Mouse (Mus musculus): ENCODE measurements around the gene Clba1. TPM values are rescaled to one million over a fixed set of nuclear protein-coding genes. Genes with fewer than 3 reads are reported as not detected.
A peak's percentile ranks its signal among the peaks of the same experiment; 100 is the strongest.

The Clba1 gene
- 0.69 TPM in 2 replicates for polyA plus RNA-seq (2015; fragmentation: Nextera tagmentation; extraction: Ambion mirVana)

GRCm38 (mm10) chr12:112808587-112809364 is at the start of gene Clba1:
Gene Clba1, plus strand, starts transcription at chr12:112808937.
- Histone ChIP-seq H3K4me1 (ENCODE audit: insufficient read depth) (peaks cover 11% of the 10 kb centered on the region), H3K9ac (replicated peaks) (peak within 1 kb of the TSS; percentile 65), H3K4me2 (ENCODE audit: low read depth, low read length) (peak within 1 kb of the TSS; percentile 97), H3K4me3 (ENCODE audit: low read depth, low read length) (peak within 1 kb of the TSS; percentile 65), H3K9me3 (ENCODE audit: low read length) (no peaks in the 10 kb centered on the region), H3K27ac (ENCODE audit: low read depth) (no peak within 1 kb of the TSS), H3K36me3 (replicated peaks; ENCODE audit: insufficient read depth, low read length) (no peaks in the 10 kb centered on the region), H3K27me3 (ENCODE audit: insufficient read depth, low read length) (peaks cover 27% of the 10 kb centered on the region; the same call in 1 of the 2 replicates)
- DNase-seq (peak; percentile 92), ATAC-seq (peak; percentile 93)
- peak; percentile 76 for TF ChIP-seq CTCF (IDR thresholded peaks at IDR 0.05; ENCODE audit: low read depth)
- no peak for TF ChIP-seq EP300 (IDR thresholded peaks at IDR 0.05; ENCODE audit: low read depth)
- WGBS (ENCODE audit: insufficient replicate concordance): 4% methylated on average over 44 of the region's 64 CpGs

GRCm38 (mm10) chr12:112759471-112759870 is 49.3 kb upstream of the Clba1 start:
- WGBS (ENCODE audit: insufficient replicate concordance): 84% methylated on average over 3 of the region's 3 CpGs
- H3K9ac ChIP-seq (replicated peaks): no peak overlapping the region
- peaks cover 19% of the 10 kb centered on the region for H3K4me1 ChIP-seq (ENCODE audit: insufficient read depth)
- DNase-seq: no peak
- TF ChIP-seq CTCF (IDR thresholded peaks at IDR 0.05; ENCODE audit: low read depth): no peak
- no peak for TF ChIP-seq EP300 (IDR thresholded peaks at IDR 0.05; ENCODE audit: low read depth)
- no peaks in the 10 kb centered on the region for H3K36me3 ChIP-seq (replicated peaks; ENCODE audit: insufficient read depth, low read length)
- no peak overlapping the region for H3K4me3 ChIP-seq (ENCODE audit: low read depth, low read length)
- no peaks in the 10 kb centered on the region for H3K27me3 ChIP-seq (ENCODE audit: insufficient read depth, low read length)
- H3K27ac ChIP-seq (ENCODE audit: low read depth): no peak overlapping the region
- H3K9me3 ChIP-seq (ENCODE audit: low read length): no peaks in the 10 kb centered on the region
- no peak overlapping the region for H3K4me2 ChIP-seq (ENCODE audit: low read depth, low read length)
- ATAC-seq: no peak

GRCm38 (mm10) chr12:112760154-112760926 is 48.4 kb upstream of the Clba1 start, which contains the start of gene Pld4:
Gene Pld4, plus strand, starts transcription at chr12:112760655.
- Histone ChIP-seq H3K4me1 (ENCODE audit: insufficient read depth) (peaks cover 19% of the 10 kb centered on the region), H3K4me2 (ENCODE audit: low read depth, low read length) (peak within 1 kb of the TSS; percentile 59), H3K4me3 (ENCODE audit: low read depth, low read length) (peak within 1 kb of the TSS; percentile 19), H3K36me3 (replicated peaks; ENCODE audit: insufficient read depth, low read length) (no peaks in the 10 kb centered on the region), H3K27me3 (ENCODE audit: insufficient read depth, low read length) (no peaks in the 10 kb centered on the region), H3K9me3 (ENCODE audit: low read length) (no peaks in the 10 kb centered on the region), H3K9ac (replicated peaks) (no peak within 1 kb of the TSS), H3K27ac (ENCODE audit: low read depth) (peak within 1 kb of the TSS; percentile 82)
- peak; percentile 54 for DNase-seq
- TF ChIP-seq CTCF (IDR thresholded peaks at IDR 0.05; ENCODE audit: low read depth) (peak; percentile 34), EP300 (IDR thresholded peaks at IDR 0.05; ENCODE audit: low read depth) (no peak)
- WGBS (ENCODE audit: insufficient replicate concordance): 25% methylated on average over 4 of the region's 4 CpGs
- ATAC-seq: peak; percentile 46

- Histone ChIP-seq H3K4me3 (ENCODE audit: low read depth, low read length) (peak overlapping the region; percentile 19), H3K27ac (ENCODE audit: low read depth) (peak overlapping the region; percentile 82), H3K9ac (replicated peaks) (no peak overlapping the region), H3K4me2 (ENCODE audit: low read depth, low read length) (peak overlapping the region; percentile 59), H3K27me3 (ENCODE audit: insufficient read depth, low read length) (no peaks in the 10 kb centered on the region), H3K9me3 (ENCODE audit: low read length) (no peaks in the 10 kb centered on the region), H3K4me1 (ENCODE audit: insufficient read depth) (peaks cover 14% of the 10 kb centered on the region), H3K36me3 (replicated peaks; ENCODE audit: insufficient read depth, low read length) (no peaks in the 10 kb centered on the region)
- 43% methylated on average over 4 of the region's 4 CpGs for WGBS (ENCODE audit: insufficient replicate concordance)
- ATAC-seq: no peak
- no peak for TF ChIP-seq EP300 (IDR thresholded peaks at IDR 0.05; ENCODE audit: low read depth)
- no peak for TF ChIP-seq CTCF (IDR thresholded peaks at IDR 0.05; ENCODE audit: low read depth)
- DNase-seq: peak; percentile 25
These were observed 47.3 kb upstream of the Clba1 start for GRCm38 (mm10) chr12:112761411-112761810.

GRCm38 (mm10) chr12:112762018-112762417 is 46.7 kb upstream of the Clba1 start:
- peak overlapping the region; percentile 19; the same call in 1 of the 2 replicates for H3K4me3 ChIP-seq (ENCODE audit: low read depth, low read length)
- ATAC-seq: peak; percentile 57

GRCm38 (mm10) chr12:112763176-112763575 is 45.6 kb upstream of the Clba1 start:
- H3K27ac ChIP-seq (ENCODE audit: low read depth): no peak overlapping the region
- DNase-seq: no peak
- H3K36me3 ChIP-seq (replicated peaks; ENCODE audit: insufficient read depth, low read length): no peaks in the 10 kb centered on the region
- no peak for ATAC-seq
- 71% methylated on average over 4 of the region's 4 CpGs for WGBS (ENCODE audit: insufficient replicate concordance)
- H3K27me3 ChIP-seq (ENCODE audit: insufficient read depth, low read length): no peaks in the 10 kb centered on the region
- no peaks in the 10 kb centered on the region for H3K9me3 ChIP-seq (ENCODE audit: low read length)
- no peak overlapping the region for H3K4me2 ChIP-seq (ENCODE audit: low read depth, low read length)
- no peak overlapping the region for H3K9ac ChIP-seq (replicated peaks)
- TF ChIP-seq CTCF (IDR thresholded peaks at IDR 0.05; ENCODE audit: low read depth) (no peak), EP300 (IDR thresholded peaks at IDR 0.05; ENCODE audit: low read depth) (no peak)
- H3K4me1 ChIP-seq (ENCODE audit: insufficient read depth): peaks cover 14% of the 10 kb centered on the region
- H3K4me3 ChIP-seq (ENCODE audit: low read depth, low read length): no peak overlapping the region

More at GRCm38 (mm10) chr12:112762018-112762417, 46.7 kb upstream of the Clba1 start:
- H3K27ac ChIP-seq (ENCODE audit: low read depth): peak overlapping the region; percentile 82
- peak overlapping the region; percentile 59 for H3K4me2 ChIP-seq (ENCODE audit: low read depth, low read length)
- DNase-seq: peak; percentile 48
- no peaks in the 10 kb centered on the region for H3K27me3 ChIP-seq (ENCODE audit: insufficient read depth, low read length)
- WGBS (ENCODE audit: insufficient replicate concordance): 70% methylated on average over 3 of the region's 3 CpGs
- H3K4me1 ChIP-seq (ENCODE audit: insufficient read depth): peaks cover 14% of the 10 kb centered on the region
- H3K36me3 ChIP-seq (replicated peaks; ENCODE audit: insufficient read depth, low read length): no peaks in the 10 kb centered on the region
- no peaks in the 10 kb centered on the region for H3K9me3 ChIP-seq (ENCODE audit: low read length)
- TF ChIP-seq EP300 (IDR thresholded peaks at IDR 0.05; ENCODE audit: low read depth): no peak
- TF ChIP-seq CTCF (IDR thresholded peaks at IDR 0.05; ENCODE audit: low read depth): no peak
- H3K9ac ChIP-seq (replicated peaks): no peak overlapping the region
